Mouse (Mus musculus) cerebellum, adult 2 months (tissue): ENCODE measurements around the gene Mb21d2. TPM values are rescaled to one million over a fixed set of nuclear protein-coding genes. Genes with fewer than 3 reads are reported as not detected.
A peak's percentile ranks its signal among the peaks of the same experiment; 100 is the strongest.

Experiments used
- DNase-seq, 2 experiments: peaks; one replicate each; pipeline ENCODE4 v3.0.0; 2021
- H3K27ac ChIP-seq: fragments of 200-500 bp; 2 replicates; pipeline ENCODE4 v1.5.1; 2012; ENCODE audit warnings: low read length, control low read depth, inconsistent platforms; ENCODE audit not compliant: insufficient read depth
- H3K27me3 ChIP-seq: fragments of 200-500 bp; 2 replicates; pipeline ENCODE4 v1.6.1; 2012; ENCODE audit warnings: inconsistent platforms, mild to moderate bottlenecking, low read length, moderate library complexity; ENCODE audit not compliant: control insufficient read depth, insufficient read depth
- H3K4me1 ChIP-seq: fragments of 200-500 bp; 2 replicates; pipeline ENCODE4 v1.6.1; 2011; ENCODE audit warnings: low read length; ENCODE audit not compliant: control insufficient read depth, insufficient read depth
- H3K4me3 ChIP-seq: fragments of 200-500 bp; replicated peaks from 2 replicates; pipeline ENCODE3; 2011; ENCODE audit warnings: mild to moderate bottlenecking, low read depth, low read length, control low read depth; ENCODE audit not compliant: insufficient read depth
- CTCF ChIP-seq: fragments of 200-500 bp; IDR thresholded peaks from 2 replicates; pipeline ENCODE4 v1.5.1; 2011; ENCODE audit warnings: low read depth, mild to moderate bottlenecking, control low read depth, low read length, moderate library complexity, borderline replicate concordance; ENCODE audit not compliant: insufficient read depth
- POLR2A ChIP-seq: fragments of 200-500 bp; IDR thresholded peaks from 2 replicates; pipeline ENCODE4 v1.6.1; 2011; ENCODE audit warnings: low read length, control low read depth, borderline replicate concordance; ENCODE audit not compliant: insufficient read depth
- WGBS: fragments of 180-500 bp; shearing (Covaris S2); methylation state at CpG from one replicate; pipeline ENCODE4 v1.1.7; 2018; 5-methylcytosine and 5-hydroxymethylcytosine counted together
- polyA plus RNA-seq: library from polyadenylated mRNA; depleted of rRNA; stranded (reverse); fragments of >200 nt; gene quantifications from 2 replicates; pipeline ENCODE4 v1.2.3, GENCODE M21; 2012; rRNA removed

Mb21d2 gene
- 29.5 and 30.7 TPM in 2 replicates for polyA plus RNA-seq

DNA sequence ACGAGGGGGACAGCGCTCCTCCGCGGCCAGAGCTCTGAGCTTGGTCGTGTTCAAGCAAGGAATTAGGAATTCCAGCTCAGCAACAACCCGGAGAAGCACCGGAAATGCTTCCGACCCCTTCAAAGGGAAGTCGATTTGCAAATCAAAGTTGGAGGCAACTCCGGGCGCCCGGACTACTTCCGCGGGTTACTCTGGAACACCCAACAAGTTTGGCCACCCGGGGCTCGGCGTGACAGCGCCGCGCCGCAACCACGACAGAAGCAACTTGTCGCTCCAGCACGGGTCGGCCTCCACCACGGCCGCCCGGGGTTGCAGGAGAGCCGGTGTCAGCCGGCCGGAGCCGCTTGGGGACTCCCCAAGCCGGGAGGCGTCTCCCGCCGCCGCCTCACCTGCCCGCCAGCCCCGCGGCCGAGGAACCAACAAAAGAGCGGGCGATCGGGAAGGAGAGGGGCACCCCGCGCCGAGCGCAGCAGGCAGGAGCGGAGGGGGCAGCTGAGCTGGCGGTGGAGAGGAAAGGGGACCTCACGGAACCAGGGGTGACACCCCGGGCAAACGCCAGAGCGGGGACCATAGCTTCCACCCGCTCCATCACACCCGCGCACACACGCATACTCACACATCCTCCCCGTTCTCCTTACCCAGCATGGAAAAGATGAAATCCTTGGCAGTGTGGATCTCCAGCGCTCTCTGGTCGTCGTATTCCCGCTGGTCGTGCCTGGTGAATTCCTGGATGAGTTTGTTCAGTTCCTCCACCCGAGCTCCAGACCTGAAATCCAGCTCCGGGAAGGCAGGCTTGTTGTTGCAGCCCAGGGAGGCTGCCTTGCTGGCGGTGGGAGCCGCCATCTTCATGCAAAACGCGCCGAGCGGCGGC is at the start of gene Mb21d2:
Gene Mb21d2, minus strand, starts transcription at position 859 of the 871 bp plus-strand sequence.
- Histone ChIP-seq H3K27ac (peak within 1 kb of the TSS; percentile 82), H3K27me3 (no peaks in the 10 kb centered on the region), H3K4me1 (no peaks in the 10 kb centered on the region; the same call in 1 of the 2 replicates), H3K4me3 (peak within 1 kb of the TSS; percentile 94)
- no peak for TF ChIP-seq CTCF
- TF ChIP-seq POLR2A = peak; percentile 20; the same call in 1 of the 2 replicates
- under 1% methylated on average over 73 of the region's 73 CpGs for WGBS
- DNase-seq = peak; percentile 59 to 75

- Histone ChIP-seq H3K4me3 (no peak overlapping the region), H3K4me1 (no peaks in the 10 kb centered on the region), H3K27ac (no peak overlapping the region), H3K27me3 (no peaks in the 10 kb centered on the region)
- DNase-seq = no peak
- TF ChIP-seq POLR2A (no peak), CTCF (no peak)
- 32% methylated on average over 2 of the region's 2 CpGs for WGBS
Observed at GRCm38 (mm10) chr16:28966236-28966635, 36.8 kb upstream of the Mb21d2 start.

- TF ChIP-seq POLR2A (no peak), CTCF (no peak)
- Histone ChIP-seq H3K4me1 (no peaks in the 10 kb centered on the region), H3K4me3 (no peak overlapping the region), H3K27ac (no peak overlapping the region), H3K27me3 (no peaks in the 10 kb centered on the region)
- WGBS = 85% methylated on average over 4 of the region's 4 CpGs
- DNase-seq = no peak
Observed at GRCm38 (mm10) chr16:28964048-28964447, 34.6 kb upstream of the Mb21d2 start.

GRCm38 (mm10) chr16:28962987-28963386 is 33.5 kb upstream of the Mb21d2 start:
- Histone ChIP-seq H3K4me1 (no peaks in the 10 kb centered on the region), H3K27me3 (no peaks in the 10 kb centered on the region), H3K4me3 (no peak overlapping the region), H3K27ac (no peak overlapping the region)
- no peak for DNase-seq
- TF ChIP-seq CTCF = no peak
- no peak for TF ChIP-seq POLR2A

DNA sequence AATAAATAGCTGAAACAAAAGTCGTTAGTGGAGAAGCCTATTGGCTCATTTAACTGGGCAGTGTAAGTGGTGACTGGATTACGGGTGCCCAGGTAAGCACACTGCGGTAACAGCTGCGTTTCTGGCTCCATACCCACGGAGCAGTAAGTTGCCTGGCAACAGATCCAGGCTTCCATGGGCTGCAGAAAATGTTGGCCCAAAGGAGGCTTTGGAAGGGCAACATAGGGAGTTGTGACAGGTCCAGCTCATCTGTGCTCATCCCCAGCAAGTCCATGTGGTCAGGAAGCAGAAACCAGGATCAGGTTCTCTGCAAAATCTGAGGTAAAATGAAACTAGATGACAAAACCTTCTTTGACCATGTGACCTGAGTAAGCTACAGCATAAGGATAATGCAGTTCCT is 20.3 kb upstream of the Mb21d2 start:
- TF ChIP-seq CTCF = no peak
- TF ChIP-seq POLR2A = no peak
- Histone ChIP-seq H3K4me1 (peaks cover 3% of the 10 kb centered on the region; the same call in 1 of the 2 replicates), H3K27ac (no peak overlapping the region), H3K4me3 (no peak overlapping the region), H3K27me3 (no peaks in the 10 kb centered on the region)
- WGBS = 16% methylated on average over 5 of the region's 5 CpGs
- peak in 1 of 2 experiments; percentile 44 for DNase-seq

- TF ChIP-seq CTCF = no peak
- no peak for TF ChIP-seq POLR2A
- Histone ChIP-seq H3K4me1 (no peaks in the 10 kb centered on the region), H3K4me3 (no peak overlapping the region), H3K27ac (no peak overlapping the region), H3K27me3 (no peaks in the 10 kb centered on the region)
- DNase-seq = no peak
- WGBS = 75% methylated on average over 2 of the region's 2 CpGs
Observed at GRCm38 (mm10) chr16:28943254-28943653, 13.8 kb upstream of the Mb21d2 start.

- no peak for TF ChIP-seq POLR2A
- TF ChIP-seq CTCF = no peak
- no peak overlapping the region for H3K4me3 ChIP-seq
Observed at GRCm38 (mm10) chr16:28936181-28936792, 6.8 kb upstream of the Mb21d2 start.

More at GRCm38 (mm10) chr16:28936181-28936792, 6.8 kb upstream of the Mb21d2 start:
- H3K4me1 ChIP-seq = no peaks in the 10 kb centered on the region
- no peaks in the 10 kb centered on the region for H3K27me3 ChIP-seq
- no peak overlapping the region for H3K27ac ChIP-seq
- 88% methylated on average over 7 of the region's 7 CpGs for WGBS
- no peak for DNase-seq
